ENCODE assay signal across 18 mouse cellular contexts in the genomic region with DNA sequence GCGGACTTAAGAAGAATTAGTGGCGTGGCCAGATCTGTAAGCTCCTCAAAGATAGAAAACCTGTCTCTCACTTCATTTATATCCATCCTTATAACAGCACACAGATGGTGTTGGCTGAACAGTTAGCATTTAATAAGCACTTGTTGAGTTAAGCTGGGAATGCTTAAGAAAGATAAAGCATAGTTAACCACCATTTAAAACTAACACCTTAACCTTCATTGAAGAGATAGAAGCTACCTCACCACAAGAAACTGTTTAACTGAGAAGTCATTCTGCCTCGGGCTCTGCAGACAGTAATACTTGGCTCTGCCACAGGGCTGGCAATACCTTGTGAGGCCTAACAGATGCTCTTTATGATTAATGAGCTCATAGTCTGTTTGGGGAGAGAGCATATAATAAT.
DNase-seq lines count a peak whose midpoint lies in the region; ATAC-seq and TF ChIP-seq lines count a peak whose summit lies in the region.
"Had no signal": no experiment of that assay in that cellular context is flagged by ENCODE, and none has a peak within 500 bp of the region (broad histone marks: within the 10 kb centered on the region; RNA-seq: fewer than 3 reads in every experiment).

No protein-coding gene starts in this region.

- H3K4me3 ChIP-seq in forebrain, embryonic 14.5 days (ENCODE audit: low read depth, low read length): no peak overlapping the region
- no peak overlapping the region for H3K4me3 ChIP-seq in forebrain, embryonic 12.5 days (replicated peaks)
- H3K4me3 ChIP-seq in neural tube, embryonic 13.5 days: no peak overlapping the region
- H3K4me3 ChIP-seq in neural tube, embryonic 15.5 days (replicated peaks): no peak overlapping the region
- H3K4me3 ChIP-seq in forebrain, postnatal 0 days (ENCODE audit: low read depth, low read length): no peak overlapping the region
- H3K4me3 ChIP-seq in kidney, adult 2 months (ENCODE audit: insufficient read depth, low read depth, low read length): no peak overlapping the region
- H3K4me3 ChIP-seq: heart, embryonic 12.5 days; limb, embryonic 12.5 days had no signal

- DNase-seq in forebrain, embryonic 14.5 days (ENCODE audit: low spot score): peak; percentile 80
- DNase-seq in forebrain, postnatal 0 days: peak; percentile 5
- no peak for DNase-seq in urinary bladder, postnatal 14 days (ENCODE audit: low spot score)
- no peak for DNase-seq in left cerebral cortex, postnatal 25 days (ENCODE audit: low spot score in 2 of 2)
- DNase-seq in kidney, adult 2 months: no peak
- DNase-seq: B cell, adult 2 months; heart, postnatal 4 days; kidney, adult 11 months; kidney, postnatal 36 days; right cerebral cortex, postnatal 25 days; thymus, postnatal 4 days had no signal

- no peaks in the 10 kb centered on the region for H3K9me3 ChIP-seq in forebrain, embryonic 14.5 days (replicated peaks; ENCODE audit: control insufficient read depth, low read length)
- H3K9me3 ChIP-seq in forebrain, embryonic 12.5 days: no peaks in the 10 kb centered on the region
- H3K9me3 ChIP-seq in neural tube, embryonic 13.5 days: no peaks in the 10 kb centered on the region
- H3K9me3 ChIP-seq in neural tube, embryonic 15.5 days (replicated peaks): no peaks in the 10 kb centered on the region
- no peaks in the 10 kb centered on the region for H3K9me3 ChIP-seq in forebrain, postnatal 0 days (ENCODE audit: low read length)
- H3K9me3 ChIP-seq: heart, embryonic 12.5 days; limb, embryonic 12.5 days had no signal

- no peak for TF ChIP-seq POLR2A in kidney, adult 2 months (IDR thresholded peaks at IDR 0.05; ENCODE audit: low read depth, low read length)

- H3K36me3 ChIP-seq in forebrain, embryonic 14.5 days (ENCODE audit: control insufficient read depth, insufficient read depth, low read length): 0 out of 2 replicates have a peak, but pooled peaks cover 4% of the 10 kb centered on the region
- no peaks in the 10 kb centered on the region; the same call in 1 of the 2 replicates for H3K36me3 ChIP-seq in forebrain, embryonic 12.5 days (replicated peaks)
- 0 out of 2 replicates have a peak, but pooled peaks cover 3% of the 10 kb centered on the region for H3K36me3 ChIP-seq in neural tube, embryonic 13.5 days
- H3K36me3 ChIP-seq in neural tube, embryonic 15.5 days: no peaks in the 10 kb centered on the region
- H3K36me3 ChIP-seq in forebrain, postnatal 0 days (ENCODE audit: insufficient read depth): peaks cover 4% of the 10 kb centered on the region; the same call in 1 of the 2 replicates
- no peaks in the 10 kb centered on the region for H3K36me3 ChIP-seq in kidney, adult 2 months (ENCODE audit: control insufficient read depth, insufficient read depth, low read length)
- H3K36me3 ChIP-seq: limb, embryonic 12.5 days had no signal

- H3K9ac ChIP-seq in forebrain, embryonic 14.5 days (ENCODE audit: low read length): no peak overlapping the region
- H3K9ac ChIP-seq in forebrain, embryonic 12.5 days: no peak overlapping the region
- H3K9ac ChIP-seq in neural tube, embryonic 13.5 days: no peak overlapping the region
- no peak overlapping the region for H3K9ac ChIP-seq in neural tube, embryonic 15.5 days (replicated peaks)
- H3K9ac ChIP-seq in forebrain, postnatal 0 days: no peak overlapping the region
- H3K9ac ChIP-seq: heart, embryonic 12.5 days; limb, embryonic 12.5 days; liver, embryonic 14.5 days had no signal

- H3K4me2 ChIP-seq in forebrain, embryonic 14.5 days (ENCODE audit: low read length): no peak overlapping the region
- H3K4me2 ChIP-seq in forebrain, embryonic 12.5 days: no peak overlapping the region
- no peak overlapping the region for H3K4me2 ChIP-seq in neural tube, embryonic 13.5 days
- H3K4me2 ChIP-seq in neural tube, embryonic 15.5 days: no peak overlapping the region
- H3K4me2 ChIP-seq in forebrain, postnatal 0 days (ENCODE audit: low read depth): no peak overlapping the region
- H3K4me2 ChIP-seq: heart, embryonic 12.5 days; limb, embryonic 12.5 days had no signal

- peak; percentile 86 for ATAC-seq in forebrain, embryonic 14.5 days
- no peak; the same call in 1 of the 2 replicates for ATAC-seq in forebrain, embryonic 12.5 days (ENCODE audit: low FRiP score)
- ATAC-seq in neural tube, embryonic 13.5 days (ENCODE audit: low read depth): peak; percentile 59
- no peak for ATAC-seq in neural tube, embryonic 15.5 days (ENCODE audit: low FRiP score)
- ATAC-seq in forebrain, postnatal 0 days: no peak
- ATAC-seq: lung, postnatal 0 days had no signal

- H3K4me1 ChIP-seq in forebrain, embryonic 14.5 days (ENCODE audit: control insufficient read depth, insufficient read depth, low read length): peaks cover 5% of the 10 kb centered on the region; the same call in 1 of the 2 replicates
- H3K4me1 ChIP-seq in forebrain, embryonic 12.5 days: no peaks in the 10 kb centered on the region
- H3K4me1 ChIP-seq in neural tube, embryonic 13.5 days (replicated peaks): peaks cover 9% of the 10 kb centered on the region
- peaks cover 5% of the 10 kb centered on the region for H3K4me1 ChIP-seq in neural tube, embryonic 15.5 days
- 0 out of 2 replicates have a peak, but pooled peaks cover 4% of the 10 kb centered on the region for H3K4me1 ChIP-seq in forebrain, postnatal 0 days (ENCODE audit: insufficient read depth)
- no peaks in the 10 kb centered on the region for H3K4me1 ChIP-seq in kidney, adult 2 months (ENCODE audit: control insufficient read depth, insufficient read depth, low read length)
- H3K4me1 ChIP-seq: heart, embryonic 12.5 days had no signal

- intact Hi-C loops in left cerebral cortex, postnatal 25 days (cut with DNase I): no loop called here

- no peak overlapping the region for H3K27ac ChIP-seq in forebrain, embryonic 14.5 days (ENCODE audit: low read depth, low read length)
- H3K27ac ChIP-seq in forebrain, embryonic 12.5 days: no peak overlapping the region
- H3K27ac ChIP-seq in neural tube, embryonic 13.5 days (replicated peaks): no peak overlapping the region
- no peak overlapping the region for H3K27ac ChIP-seq in neural tube, embryonic 15.5 days (replicated peaks)
- no peak overlapping the region for H3K27ac ChIP-seq in forebrain, postnatal 0 days (ENCODE audit: low read depth, low read length)
- no peak overlapping the region for H3K27ac ChIP-seq in kidney, adult 2 months (ENCODE audit: insufficient read depth, low read depth, low read length)
- H3K27ac ChIP-seq: limb, embryonic 12.5 days; liver, embryonic 14.5 days had no signal

- no peak for TF ChIP-seq CTCF in forebrain, postnatal 0 days (IDR thresholded peaks at IDR 0.05; ENCODE audit: low read depth)
- TF ChIP-seq CTCF in kidney, adult 2 months (conservative IDR thresholded peaks at IDR 0.05; ENCODE audit: insufficient read depth, insufficient read length, low read depth, low read length): no peak

- 33% methylated on average over 3 of the region's 3 CpGs for WGBS in forebrain, embryonic 14.5 days
- WGBS in forebrain, embryonic 12.5 days: 51% methylated on average over 3 of the region's 3 CpGs
- WGBS in neural tube, embryonic 13.5 days: 72% methylated on average over 3 of the region's 3 CpGs
- WGBS in neural tube, embryonic 15.5 days: 75% methylated on average over 3 of the region's 3 CpGs
- WGBS in forebrain, postnatal 0 days: 36% methylated on average over 3 of the region's 3 CpGs
- 83% methylated on average over 3 of the region's 3 CpGs for WGBS in kidney, adult 2 months

- H3K27me3 ChIP-seq in forebrain, embryonic 14.5 days (replicated peaks; ENCODE audit: control insufficient read depth, insufficient read depth, low read length): no peaks in the 10 kb centered on the region
- H3K27me3 ChIP-seq in forebrain, embryonic 12.5 days: no peaks in the 10 kb centered on the region
- H3K27me3 ChIP-seq in neural tube, embryonic 13.5 days: no peaks in the 10 kb centered on the region
- H3K27me3 ChIP-seq in neural tube, embryonic 15.5 days (replicated peaks): no peaks in the 10 kb centered on the region
- H3K27me3 ChIP-seq in forebrain, postnatal 0 days (ENCODE audit: insufficient read depth, low read length): no peaks in the 10 kb centered on the region
- H3K27me3 ChIP-seq in kidney, adult 2 months (replicated peaks; ENCODE audit: control insufficient read depth, insufficient read depth, low read length): no peaks in the 10 kb centered on the region
- H3K27me3 ChIP-seq: heart, embryonic 12.5 days; limb, embryonic 12.5 days had no signal

Comparison
In these comparisons a context has a peak if more than half of its experiments do, and no peak if none do; other contexts are left out.
1. ATAC-seq: peak in forebrain, embryonic 14.5 days (single experiment) and neural tube, embryonic 13.5 days (single experiment); none in forebrain, embryonic 12.5 days (single experiment), neural tube, embryonic 15.5 days (single experiment) and forebrain, postnatal 0 days (single experiment).
2. DNase-seq: peak in forebrain, embryonic 14.5 days (single experiment) and forebrain, postnatal 0 days (single experiment); none in urinary bladder, postnatal 14 days (single experiment), left cerebral cortex, postnatal 25 days (0 of 2) and kidney, adult 2 months (single experiment).